In the genomic region with DNA sequence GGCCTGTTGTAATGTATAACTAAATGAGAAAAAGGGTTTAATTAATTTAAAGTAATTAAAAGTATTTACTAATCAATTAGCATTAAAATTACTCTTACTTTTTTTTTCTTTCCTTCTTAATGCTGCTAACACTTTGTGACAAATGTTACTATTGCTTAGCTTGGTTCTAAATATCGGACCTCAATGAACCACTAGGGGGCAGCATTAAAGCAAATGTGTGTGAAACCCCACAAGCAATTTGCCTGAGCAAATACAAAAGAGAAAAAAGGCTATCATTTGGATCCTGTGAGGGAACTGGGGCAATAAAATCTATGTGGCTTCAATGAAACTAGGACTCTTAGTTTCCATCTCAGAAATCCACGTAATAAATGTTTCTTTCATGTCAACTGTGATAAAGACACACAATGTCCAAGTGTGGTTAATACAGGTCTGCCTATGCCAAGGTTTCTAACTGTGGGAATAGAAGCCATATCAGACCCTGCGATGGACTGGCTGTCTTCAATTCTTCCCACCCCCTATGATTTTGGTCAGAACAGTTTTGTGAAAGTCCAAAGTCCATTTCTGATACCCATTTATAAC, we compare ENCODE assay signal across 9 mouse cellular contexts. TPM values are rescaled to one million over a fixed set of nuclear protein-coding genes. Genes with fewer than 3 reads are reported as not detected.
DNase-seq lines count a peak whose midpoint lies in the region; ATAC-seq lines count a peak whose summit lies in the region.
"Had no signal": no experiment of that assay in that cellular context is flagged by ENCODE, and none has a peak within 500 bp of the region (broad histone marks: within the 10 kb centered on the region; RNA-seq: fewer than 3 reads in every experiment).

No protein-coding gene starts in this region.

- 19% methylated on average over 3 of the region's 3 CpGs for WGBS in heart, embryonic 10.5 days
- 21% methylated on average over 3 of the region's 3 CpGs for WGBS in forebrain, embryonic 11.5 days

- no peaks in the 10 kb centered on the region for H3K36me3 ChIP-seq in heart, embryonic 10.5 days
- no peaks in the 10 kb centered on the region for H3K36me3 ChIP-seq in forebrain, embryonic 11.5 days (ENCODE audit: control insufficient read depth, insufficient read depth, low read length)
- H3K36me3 ChIP-seq: limb, embryonic 12.5 days had no signal

- H3K4me3 ChIP-seq in heart, embryonic 10.5 days = no peak overlapping the region
- H3K4me3 ChIP-seq in forebrain, embryonic 11.5 days (ENCODE audit: low read depth, low read length) = no peak overlapping the region

- H3K27me3 ChIP-seq in heart, embryonic 10.5 days (ENCODE audit: insufficient read depth, poor library complexity, severe bottlenecking) = peaks cover 35% of the 10 kb centered on the region
- H3K27me3 ChIP-seq in forebrain, embryonic 11.5 days (ENCODE audit: control insufficient read depth, insufficient read depth, low read length) = peaks cover 12% of the 10 kb centered on the region

- peak; percentile 35; the same call in 1 of the 2 replicates for ATAC-seq in neutrophil, adult 5-6 weeks (ENCODE audit: extremely low read depth, insufficient number of reproducible peaks, low FRiP score, poor library complexity, severe bottlenecking)
- no peak for ATAC-seq in forebrain, embryonic 11.5 days (replicated peaks; ENCODE audit: low FRiP score)

- no peak overlapping the region for H3K27ac ChIP-seq in heart, embryonic 10.5 days
- H3K27ac ChIP-seq in forebrain, embryonic 11.5 days (ENCODE audit: low read depth, low read length) = no peak overlapping the region
- H3K27ac ChIP-seq: limb, embryonic 12.5 days had no signal

- no peaks in the 10 kb centered on the region for H3K9me3 ChIP-seq in heart, embryonic 10.5 days
- no peaks in the 10 kb centered on the region for H3K9me3 ChIP-seq in forebrain, embryonic 11.5 days (ENCODE audit: control insufficient read depth, low read length)
- H3K9me3 ChIP-seq: limb, embryonic 12.5 days had no signal

- H3K4me1 ChIP-seq in heart, embryonic 10.5 days = peaks cover 14% of the 10 kb centered on the region
- peaks cover 5% of the 10 kb centered on the region; the same call in 1 of the 2 replicates for H3K4me1 ChIP-seq in forebrain, embryonic 11.5 days (replicated peaks; ENCODE audit: control insufficient read depth, insufficient read depth, low read length)

- no peak overlapping the region for H3K4me2 ChIP-seq in forebrain, embryonic 11.5 days (ENCODE audit: low read depth, low read length, severe bottlenecking)

- DNase-seq in heart, adult 8-10 months (ENCODE audit: low spot score) = peak; percentile 51
- no peak for DNase-seq in heart, embryonic 10.5 days (ENCODE audit: low spot score)
- DNase-seq in 3T3-L1 (ENCODE audit: low read depth, low spot score) = peak; percentile 82
- peak; percentile 87 for DNase-seq in NIH3T3 (ENCODE audit: low read depth)
- DNase-seq in embryo, embryonic 10.5 days (ENCODE audit: low spot score) = peak; percentile 90
- peak; percentile 22 to 38 for DNase-seq in layer of hippocampus, adult 8-10 months (ENCODE audit: low spot score in 2 of 2)
- no peak for DNase-seq in forebrain, embryonic 11.5 days (ENCODE audit: low spot score)

- H3K9ac ChIP-seq in forebrain, embryonic 11.5 days (ENCODE audit: low read length) = no peak overlapping the region
- H3K9ac ChIP-seq: limb, embryonic 12.5 days had no signal

RNA-seq across cellular contexts. Expression of a gene that starts 10.2 kb away (rescaled TPM):
- total RNA-seq in heart, adult 8-10 months (2022) = not detected
- polyA plus RNA-seq in heart, embryonic 10.5 days (2016; fragmentation: Nextera tagmentation; extraction: Ambion mirVana) = not detected in 2 replicates
- not detected for total RNA-seq in layer of hippocampus, adult 8-10 months (2022)
- total RNA-seq in neutrophil, adult 5-6 weeks (2017) = not detected in 2 replicates
- not detected in 2 replicates for polyA plus RNA-seq in forebrain, embryonic 11.5 days (2014; fragmentation: Nextera tagmentation; extraction: Ambion mirVana)
- polyA plus RNA-seq: limb, embryonic 12.5 days had no signal

RNA-seq across cellular contexts. Expression of a gene that starts 11.6 kb away (rescaled TPM):
- total RNA-seq in heart, adult 8-10 months (2022) = 1 to 10 TPM in 1 of 4 experiments, under 1 TPM in 3; 0.47 to 1.1 (median 0.62) TPM
- 2.7 and 2.8 TPM in 2 replicates for polyA plus RNA-seq in heart, embryonic 10.5 days (2016; fragmentation: Nextera tagmentation; extraction: Ambion mirVana)
- total RNA-seq in layer of hippocampus, adult 8-10 months (2022) = not detected
- total RNA-seq in neutrophil, adult 5-6 weeks (2017) = 429 and 440 TPM in 2 replicates
- not detected in 2 replicates for polyA plus RNA-seq in forebrain, embryonic 11.5 days (2014; fragmentation: Nextera tagmentation; extraction: Ambion mirVana)
- polyA plus RNA-seq: limb, embryonic 12.5 days had no signal

RNA-seq across cellular contexts. Expression of a gene that starts 34.2 kb away (rescaled TPM):
- not detected for total RNA-seq in heart, adult 8-10 months (2022)
- not detected in 2 replicates for polyA plus RNA-seq in heart, embryonic 10.5 days (2016; fragmentation: Nextera tagmentation; extraction: Ambion mirVana)
- total RNA-seq in layer of hippocampus, adult 8-10 months (2022) = not detected
- 0.74 TPM in 1 of 2 replicates, not detected in the other for total RNA-seq in neutrophil, adult 5-6 weeks (2017)
- not detected in 2 replicates for polyA plus RNA-seq in forebrain, embryonic 11.5 days (2014; fragmentation: Nextera tagmentation; extraction: Ambion mirVana)
- polyA plus RNA-seq: limb, embryonic 12.5 days had no signal

RNA-seq across cellular contexts. Expression of a gene that starts 50.5 kb away (rescaled TPM):
- total RNA-seq in heart, adult 8-10 months (2022) = under 1 TPM in 1 of 4 experiments, not detected in 3; 0.23 TPM
- polyA plus RNA-seq in heart, embryonic 10.5 days (2016; fragmentation: Nextera tagmentation; extraction: Ambion mirVana) = not detected in 2 replicates
- not detected for total RNA-seq in layer of hippocampus, adult 8-10 months (2022)
- total RNA-seq in neutrophil, adult 5-6 weeks (2017) = 1.5 and 1.8 TPM in 2 replicates
- polyA plus RNA-seq in forebrain, embryonic 11.5 days (2014; fragmentation: Nextera tagmentation; extraction: Ambion mirVana) = not detected in 2 replicates
- polyA plus RNA-seq: limb, embryonic 12.5 days had no signal

Comparison
In these comparisons a context has a peak if more than half of its experiments do, and no peak if none do; other contexts are left out.
1. DNase-seq: peak in heart, adult 8-10 months (single experiment), 3T3-L1 (single experiment), NIH3T3 (single experiment), embryo, embryonic 10.5 days (single experiment) and layer of hippocampus, adult 8-10 months (2 of 2); none in heart, embryonic 10.5 days (single experiment) and forebrain, embryonic 11.5 days (single experiment).
2. RNA of a gene that starts 11.6 kb away (total RNA-seq): 429 to 440 TPM in neutrophil, adult 5-6 weeks; 0.47 to 1.1 TPM in heart, adult 8-10 months and not detected in layer of hippocampus, adult 8-10 months; every median in the first group is over 100 times any median in the second.